Mouse (Mus musculus) left cerebral cortex, postnatal 10 days (tissue): ENCODE measurements around the gene Zfp652. TPM values are rescaled to one million over a fixed set of nuclear protein-coding genes. Genes with fewer than 3 reads are reported as not detected.

ENCODE experiments used
- DNase-seq, 2 experiments: peaks; one replicate each; pipeline ENCODE4 v3.0.0; 2021 to 2022; ENCODE audit warnings: low spot score in 2 of 2, mixed read lengths in 1 of 2; ENCODE audit errors: extremely low spot score in 1 of 2
- intact Hi-C: fragments of 180-260 bp; cut with DNase I; formaldehyde crosslinking; loops from one replicate; pipeline ENCODE4 v1.15.1; 2025
- total RNA-seq, 2 experiments: library from RNA; stranded (reverse); gene quantifications; 2 replicates each; pipeline ENCODE4 v1.2.3; 2021

The Zfp652 gene
- total RNA-seq, 2 experiments from 2014 or later: 39.9 to 40.8 TPM

GRCm38 (mm10) chr11:95824071-95824876 lies 111.8 kb downstream of the Zfp652 start, which contains the start of gene Phospho1:
Gene Phospho1, plus strand, starts transcription at chr11:95824499.
- peak; percentile 84 to 95 for DNase-seq
- intact Hi-C loops: loop anchor here (2.0 kb wide), 1 partner anchor 51 kb away; no protein-coding TSS in a partner anchor

- DNase-seq: peak in 1 of 2 experiments; percentile 78
- intact Hi-C loops: loop anchor here (2.0 to 5.0 kb wide), 4 partner anchors 37 to 138 kb away; no protein-coding TSS in a partner anchor
Observed at GRCm38 (mm10) chr11:95824877-95825243, 112.4 kb downstream of the Zfp652 start.

DNA sequence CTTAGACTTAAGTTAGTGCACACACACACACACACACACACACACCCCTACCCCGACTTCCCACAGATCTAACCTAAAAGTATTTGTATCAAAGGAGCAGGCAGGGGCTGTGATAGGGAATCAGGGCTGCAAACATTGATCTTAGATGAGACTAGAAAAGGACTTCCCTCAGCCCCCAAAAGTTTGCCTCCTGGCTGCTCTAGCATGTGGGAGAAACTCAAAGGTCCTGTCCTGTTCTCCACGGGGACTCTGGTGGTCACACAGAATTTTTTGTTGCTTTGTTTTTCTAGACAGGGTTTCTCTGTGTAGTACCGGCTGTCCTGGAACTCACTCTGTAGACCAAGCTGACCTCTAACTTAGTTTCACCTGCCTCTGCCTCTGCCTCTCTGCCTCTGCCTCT lies 113.2 kb downstream of the Zfp652 start:
- intact Hi-C loops: loop anchor here (2.0 to 5.0 kb wide), 4 partner anchors 37 to 138 kb away; no protein-coding TSS in a partner anchor
- no peak for DNase-seq

GRCm38 (mm10) chr11:95826317-95827167 lies 114.1 kb downstream of the Zfp652 start:
- no peak for DNase-seq
- intact Hi-C loops: loop anchor here (5.0 kb wide), 3 partner anchors 36 to 139 kb away; no protein-coding TSS in a partner anchor

DNA sequence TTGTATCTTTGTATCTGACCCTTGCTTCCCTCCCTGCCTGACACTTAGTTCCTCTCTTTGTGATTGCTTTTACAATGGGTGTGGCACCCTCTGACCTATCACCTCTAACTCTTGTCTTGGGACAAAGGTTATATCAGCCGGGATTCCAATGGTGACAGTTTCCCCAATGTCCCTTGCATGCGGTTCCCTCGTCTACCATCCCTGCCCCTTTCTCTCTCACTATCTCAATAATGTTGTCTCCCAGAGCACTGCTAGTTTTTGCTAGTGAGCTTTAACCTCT lies 114.6 kb downstream of the Zfp652 start:
- intact Hi-C loops: loop anchor here (5.0 kb wide), 3 partner anchors 35 to 140 kb away; no protein-coding TSS in a partner anchor
- DNase-seq: no peak

DNA sequence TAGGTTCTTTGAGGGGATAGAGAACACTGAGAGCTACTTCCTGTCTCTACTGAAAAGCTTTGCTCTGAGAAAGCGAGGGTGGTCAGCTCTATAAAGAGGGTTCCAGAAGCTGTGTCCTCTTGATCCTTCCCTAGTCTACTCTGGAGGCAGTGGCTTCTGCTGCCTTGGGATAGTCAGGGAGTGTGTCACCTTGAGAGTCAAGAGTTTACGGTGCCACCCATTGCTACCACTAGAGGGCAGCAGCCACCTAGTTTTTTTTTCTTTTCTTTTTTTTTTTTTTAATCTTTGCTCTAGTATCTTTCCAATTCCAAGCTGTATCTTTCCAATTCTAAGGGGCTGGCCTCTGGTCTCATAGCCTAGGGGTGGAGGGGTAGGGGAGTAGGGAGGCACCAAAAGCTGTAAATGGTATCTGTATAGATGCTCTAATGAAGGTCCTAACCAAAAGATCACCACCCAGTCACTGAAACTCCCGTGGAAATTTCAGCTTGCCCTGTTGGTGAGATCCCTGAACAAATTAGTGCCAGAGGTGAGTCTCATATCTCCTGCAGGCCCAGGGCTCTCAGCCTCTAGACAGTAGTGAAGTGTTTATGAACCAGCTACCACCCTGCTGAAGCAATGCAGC lies 115.1 kb downstream of the Zfp652 start:
- intact Hi-C loops: loop anchor here (5.0 kb wide), 3 partner anchors 35 to 140 kb away; no protein-coding TSS in a partner anchor
- DNase-seq: peak in 1 of 2 experiments; percentile 64

- intact Hi-C loops: loop anchor here (5.0 kb wide), 3 partner anchors 34 to 141 kb away; no protein-coding TSS in a partner anchor
Observed at GRCm38 (mm10) chr11:95828181-95828964, 115.9 kb downstream of the Zfp652 start.

GRCm38 (mm10) chr11:95829526-95830050 lies 117.1 kb downstream of the Zfp652 start:
- no peak for DNase-seq
- intact Hi-C loops: loop anchor here (5.0 kb wide), 3 partner anchors 33 to 142 kb away; no protein-coding TSS in a partner anchor

More at GRCm38 (mm10) chr11:95828181-95828964, 115.9 kb downstream of the Zfp652 start:
- DNase-seq: no peak

GRCm38 (mm10) chr11:95830411-95831275 lies 118.2 kb downstream of the Zfp652 start:
- peak in 1 of 2 experiments; percentile 41 for DNase-seq

GRCm38 (mm10) chr11:95831276-95831619 lies 118.8 kb downstream of the Zfp652 start:
- intact Hi-C loops: no loop called here
- DNase-seq: no peak

More at GRCm38 (mm10) chr11:95830411-95831275, 118.2 kb downstream of the Zfp652 start:
- intact Hi-C loops: no loop called here

DNA sequence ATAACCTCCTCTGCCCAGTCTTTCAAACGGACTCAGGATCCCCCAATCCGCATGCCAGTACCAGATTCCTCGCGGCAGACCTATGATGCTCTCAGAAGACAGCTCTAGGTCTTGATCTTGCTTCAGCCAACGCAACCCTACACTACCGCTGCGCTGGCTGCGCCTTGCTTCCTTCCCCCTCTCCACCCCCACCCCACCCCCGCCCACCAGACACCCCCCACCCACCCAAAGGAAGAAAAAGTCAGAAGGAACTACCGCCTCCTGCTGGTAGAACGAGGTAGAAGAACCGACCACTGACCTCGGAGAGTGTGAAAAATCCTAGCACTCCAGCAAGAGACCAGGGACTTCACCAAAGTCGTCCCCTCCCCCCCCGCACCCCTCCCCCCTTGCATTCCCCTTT lies 119.2 kb downstream of the Zfp652 start:
- DNase-seq: no peak
- intact Hi-C loops: no loop called here

- DNase-seq: no peak
- intact Hi-C loops: no loop called here
Observed at GRCm38 (mm10) chr11:95832129-95833005, 119.9 kb downstream of the Zfp652 start.

DNA sequence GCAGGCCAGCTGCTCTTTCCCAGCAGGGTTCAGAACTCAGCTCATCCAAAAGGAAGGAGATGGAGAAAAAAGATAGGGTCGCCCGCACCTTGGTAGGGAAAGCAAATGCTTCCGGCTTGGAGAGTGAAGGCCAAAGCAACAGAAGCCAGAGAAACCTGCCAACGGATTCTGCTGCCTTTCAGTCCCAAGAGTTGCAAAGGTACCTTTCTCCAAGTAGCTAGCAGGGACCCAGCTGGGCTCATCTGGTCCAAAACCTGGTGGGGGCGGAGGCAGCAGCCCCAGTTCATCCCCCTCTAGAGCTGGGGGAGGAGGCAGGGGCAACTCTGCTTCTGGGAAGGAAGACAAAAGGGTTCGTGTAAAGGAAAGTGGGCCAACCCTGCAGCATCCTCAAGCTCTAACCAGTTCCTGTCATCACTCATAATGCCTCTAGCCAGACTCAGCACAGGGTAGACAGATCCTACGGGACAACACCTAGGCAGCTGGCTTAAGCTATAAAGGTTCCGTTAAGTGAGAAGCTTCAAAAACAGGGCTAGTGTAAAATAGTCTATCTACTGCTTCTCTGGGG lies 120.6 kb downstream of the Zfp652 start:
- DNase-seq: no peak
- intact Hi-C loops: no loop called here

GRCm38 (mm10) chr11:95833631-95834142 lies 121.2 kb downstream of the Zfp652 start:
- intact Hi-C loops: no loop called here

DNA sequence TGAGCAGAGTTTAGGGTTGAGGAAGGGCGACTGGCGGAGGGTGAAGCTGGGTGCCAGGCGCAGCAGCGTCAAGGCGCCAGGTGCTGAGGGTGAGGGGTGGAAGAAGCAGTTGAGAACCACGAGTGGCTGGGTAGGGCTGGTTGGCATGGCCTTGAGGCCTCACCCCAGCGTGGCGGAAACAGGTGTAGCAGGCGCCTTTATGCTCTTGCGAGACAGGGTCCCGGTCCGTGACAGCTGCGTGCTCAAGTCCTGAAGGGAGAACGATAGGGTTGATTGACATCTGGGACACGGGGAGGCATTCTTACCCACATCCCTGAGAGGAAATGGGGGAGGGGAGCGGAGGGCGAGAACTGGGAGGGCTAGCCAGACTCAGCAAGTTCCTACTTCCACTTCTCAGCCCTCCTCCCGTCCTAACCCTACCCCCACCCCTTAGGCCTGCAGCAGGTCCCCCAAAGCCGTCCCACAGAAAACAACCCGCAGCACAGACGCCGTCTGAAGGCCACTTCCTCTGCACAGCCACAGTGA lies 121.7 kb downstream of the Zfp652 start:
- DNase-seq: peak in 1 of 2 experiments; percentile 77
- intact Hi-C loops: no loop called here

More at GRCm38 (mm10) chr11:95833631-95834142, 121.2 kb downstream of the Zfp652 start:
- DNase-seq: no peak
